Mouse (Mus musculus): ENCODE data around the gene Ankrd53. TPM values are rescaled to one million over a fixed set of nuclear protein-coding genes. Genes with fewer than 3 reads are reported as not detected.
A peak's percentile ranks its signal among the peaks of the same experiment; 100 is the strongest.
"Not testable (repeated sequence)": the region's sequence is repeated elsewhere in the genome, so short reads cannot be mapped to it uniquely, and the experiment has no call there.

Ankrd53 gene
- polyA plus RNA-seq, 1 experiment from 2014 or later = not detected

DNA sequence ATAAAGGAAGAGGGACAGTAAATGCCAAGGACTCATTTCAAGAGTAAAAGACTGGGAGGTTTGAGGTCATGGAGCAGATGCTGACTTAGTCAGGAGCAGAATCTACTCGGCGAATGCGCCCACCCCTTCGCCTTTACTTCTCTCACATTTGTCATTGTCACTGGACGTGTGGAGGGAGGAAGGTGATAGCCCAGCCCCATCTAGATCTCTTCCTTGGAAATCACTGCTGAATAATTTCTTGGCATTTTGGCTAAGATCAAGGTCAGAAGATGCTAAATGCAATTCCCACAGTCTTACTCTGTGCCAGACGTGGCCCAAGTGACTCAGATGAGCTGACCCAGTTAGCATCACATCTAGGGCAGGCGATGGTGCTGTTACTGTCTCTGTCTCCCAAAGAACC, 15.9 kb downstream of the Ankrd53 start:
- Histone ChIP-seq H3K4me2 (ENCODE audit: low read depth, low read length) (no peak overlapping the region), H3K4me1 (ENCODE audit: control insufficient read depth, insufficient read depth, low read length) (peaks cover 10% of the 10 kb centered on the region), H3K9ac (ENCODE audit: low read depth, low read length) (no peak overlapping the region), H3K27me3 (replicated peaks; ENCODE audit: control insufficient read depth, insufficient read depth, low read length) (no peaks in the 10 kb centered on the region), H3K36me3 (ENCODE audit: control insufficient read depth, insufficient read depth, low read length) (no peaks in the 10 kb centered on the region), H3K4me3 (ENCODE audit: low read length) (no peak overlapping the region), H3K9me3 (ENCODE audit: control insufficient read depth, low read length) (no peaks in the 10 kb centered on the region), H3K27ac (ENCODE audit: low read length) (no peak overlapping the region)
- no peak for ATAC-seq
- 82% methylated on average over 7 of the region's 7 CpGs for WGBS

DNA sequence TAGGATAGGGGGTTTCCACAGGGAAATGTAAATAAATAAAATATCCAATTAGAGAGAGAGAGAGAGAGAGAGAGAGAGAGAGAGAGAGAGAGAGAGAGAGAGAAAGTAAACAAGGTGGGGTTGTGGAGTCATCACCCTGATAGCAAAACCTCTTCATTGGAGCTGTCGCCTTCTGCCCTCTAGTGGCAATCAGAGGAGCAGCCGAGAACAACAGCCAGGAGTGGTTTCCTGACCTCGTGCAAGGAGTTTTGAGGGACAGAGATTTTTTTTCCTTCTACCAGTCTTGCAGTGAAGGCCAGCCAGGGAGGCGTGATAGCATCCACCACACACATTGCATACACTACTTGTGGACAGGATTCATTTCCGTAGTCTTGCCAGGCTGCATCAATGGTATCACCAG, 16.6 kb downstream of the Ankrd53 start:
- Histone ChIP-seq H3K4me3 (ENCODE audit: low read length) (no peak overlapping the region), H3K9ac (ENCODE audit: low read depth, low read length) (no peak overlapping the region), H3K4me1 (ENCODE audit: control insufficient read depth, insufficient read depth, low read length) (peaks cover 8% of the 10 kb centered on the region), H3K4me2 (ENCODE audit: low read depth, low read length) (no peak overlapping the region), H3K27me3 (replicated peaks; ENCODE audit: control insufficient read depth, insufficient read depth, low read length) (no peaks in the 10 kb centered on the region), H3K27ac (ENCODE audit: low read length) (no peak overlapping the region), H3K9me3 (ENCODE audit: control insufficient read depth, low read length) (no peaks in the 10 kb centered on the region), H3K36me3 (ENCODE audit: control insufficient read depth, insufficient read depth, low read length) (no peaks in the 10 kb centered on the region)
- 11% methylated on average over 5 of the region's 5 CpGs for WGBS
- ATAC-seq = no peak

DNA sequence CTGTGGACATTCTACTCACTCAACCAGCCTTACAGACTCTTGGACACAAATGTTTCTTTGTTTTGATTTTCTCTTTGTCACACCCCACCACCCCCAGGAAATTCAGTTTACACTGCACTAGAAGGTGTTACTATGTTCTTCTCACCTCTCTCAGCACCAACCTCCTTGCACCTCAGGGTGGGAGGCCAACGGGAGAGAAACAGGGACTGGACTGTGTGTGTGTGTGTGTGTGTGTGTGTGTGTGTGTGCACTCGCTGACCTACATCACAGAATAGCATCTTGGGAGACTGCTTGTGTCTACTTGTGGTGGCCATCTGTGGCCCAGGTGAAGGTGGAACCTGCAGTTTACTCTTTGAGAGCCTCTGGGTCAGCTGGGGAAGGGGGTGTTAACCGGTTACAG, 24.0 kb downstream of the Ankrd53 start:
- Histone ChIP-seq H3K9ac (ENCODE audit: low read depth, low read length) (no peak overlapping the region), H3K36me3 (ENCODE audit: control insufficient read depth, insufficient read depth, low read length) (no peaks in the 10 kb centered on the region), H3K4me3 (ENCODE audit: low read length) (no peak overlapping the region), H3K4me2 (ENCODE audit: low read depth, low read length) (no peak overlapping the region), H3K27me3 (replicated peaks; ENCODE audit: control insufficient read depth, insufficient read depth, low read length) (no peaks in the 10 kb centered on the region), H3K4me1 (ENCODE audit: control insufficient read depth, insufficient read depth, low read length) (no peaks in the 10 kb centered on the region), H3K27ac (ENCODE audit: low read length) (no peak overlapping the region), H3K9me3 (ENCODE audit: control insufficient read depth, low read length) (no peaks in the 10 kb centered on the region)
- no peak for ATAC-seq
- WGBS = 69% methylated on average over 3 of the region's 3 CpGs

DNA sequence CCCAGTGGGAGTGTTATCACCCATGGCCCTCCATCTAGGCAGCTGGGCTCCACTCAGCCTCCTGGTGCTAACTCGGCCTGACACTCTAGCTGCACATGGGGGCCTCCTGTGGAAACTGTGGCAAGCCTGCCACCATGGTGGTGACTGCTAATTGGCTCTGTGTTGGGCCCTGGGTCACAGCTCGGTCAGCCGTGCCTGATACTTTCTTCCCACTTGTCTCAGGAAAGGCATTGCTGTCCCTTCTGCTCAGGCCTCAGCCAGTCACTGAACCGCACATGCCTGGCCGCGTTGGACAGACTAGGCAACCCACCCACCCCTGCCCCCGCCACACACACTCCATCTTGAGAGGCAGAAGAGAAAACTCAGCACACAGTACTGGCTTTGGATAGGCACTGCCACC, 26.1 kb downstream of the Ankrd53 start:
- Histone ChIP-seq H3K36me3 (ENCODE audit: control insufficient read depth, insufficient read depth, low read length) (no peaks in the 10 kb centered on the region), H3K4me3 (ENCODE audit: low read length) (no peak overlapping the region), H3K27me3 (replicated peaks; ENCODE audit: control insufficient read depth, insufficient read depth, low read length) (no peaks in the 10 kb centered on the region), H3K9me3 (ENCODE audit: control insufficient read depth, low read length) (no peaks in the 10 kb centered on the region), H3K27ac (ENCODE audit: low read length) (no peak overlapping the region), H3K4me1 (ENCODE audit: control insufficient read depth, insufficient read depth, low read length) (no peaks in the 10 kb centered on the region), H3K9ac (ENCODE audit: low read depth, low read length) (no peak overlapping the region), H3K4me2 (ENCODE audit: low read depth, low read length) (no peak overlapping the region)
- WGBS = 72% methylated on average over 7 of the region's 7 CpGs
- no peak for ATAC-seq

DNA sequence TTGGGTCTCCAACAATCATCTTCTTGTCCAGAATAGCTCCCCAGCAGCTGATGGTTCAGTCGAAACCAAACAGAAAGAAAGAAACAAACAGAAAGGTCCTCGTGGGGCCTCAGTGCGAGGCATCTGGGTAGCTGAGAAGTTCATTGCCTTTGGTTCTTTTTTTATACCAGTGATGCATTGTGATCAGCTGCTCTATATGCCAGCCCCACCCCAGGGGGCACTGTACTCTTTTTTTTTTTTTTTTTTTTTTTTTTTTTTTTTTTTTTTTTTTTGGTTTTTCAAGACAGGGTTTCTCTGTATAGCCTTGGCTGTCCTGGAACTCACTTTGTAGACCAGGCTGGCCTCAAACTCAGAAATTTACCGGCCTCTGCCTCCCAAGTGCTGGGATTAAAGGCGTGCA, 28.1 kb downstream of the Ankrd53 start:
- not testable (repeated sequence) for H3K27ac ChIP-seq (ENCODE audit: low read length); H3K4me2 ChIP-seq (ENCODE audit: low read depth, low read length); H3K4me1 ChIP-seq (ENCODE audit: control insufficient read depth, insufficient read depth, low read length); ATAC-seq; H3K4me3 ChIP-seq (ENCODE audit: low read length); H3K27me3 ChIP-seq (replicated peaks; ENCODE audit: control insufficient read depth, insufficient read depth, low read length); H3K9ac ChIP-seq (ENCODE audit: low read depth, low read length); H3K36me3 ChIP-seq (ENCODE audit: control insufficient read depth, insufficient read depth, low read length); H3K9me3 ChIP-seq (ENCODE audit: control insufficient read depth, low read length)
- WGBS = 80% methylated on average over 5 of the region's 5 CpGs

DNA sequence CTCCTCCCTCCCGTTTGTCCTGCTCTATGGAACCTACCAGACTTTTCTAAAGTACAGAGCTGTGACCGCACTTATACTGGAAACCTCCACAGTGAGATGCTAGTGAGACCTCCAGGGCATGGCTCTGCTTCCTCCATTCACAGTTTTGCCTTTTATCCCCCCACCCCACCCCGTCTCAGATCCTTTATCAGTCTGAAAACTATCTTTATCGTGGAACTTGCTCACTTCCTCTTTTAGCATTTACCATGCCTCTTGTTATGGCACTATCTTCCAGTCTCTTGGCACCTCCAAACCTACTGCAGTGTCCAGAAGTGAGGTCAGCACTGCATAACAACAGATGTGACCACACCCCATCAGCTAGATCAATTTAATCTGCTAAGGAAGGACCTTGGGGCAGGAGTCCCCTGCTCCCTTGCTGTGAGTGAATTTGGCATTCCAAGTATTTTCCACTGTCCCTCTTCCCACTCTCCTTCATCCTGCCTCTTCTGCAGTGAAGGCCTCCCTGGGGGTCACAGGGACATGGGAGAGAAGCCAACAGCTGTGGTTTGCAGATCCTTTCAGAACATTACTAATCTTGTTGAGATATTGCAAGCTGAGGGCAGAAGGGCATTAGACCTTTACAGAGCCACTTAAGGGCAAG, 28.9 kb downstream of the Ankrd53 start:
- Histone ChIP-seq H3K9ac (ENCODE audit: low read depth, low read length) (no peak overlapping the region), H3K36me3 (ENCODE audit: control insufficient read depth, insufficient read depth, low read length) (no peaks in the 10 kb centered on the region), H3K4me2 (ENCODE audit: low read depth, low read length) (no peak overlapping the region), H3K4me1 (ENCODE audit: control insufficient read depth, insufficient read depth, low read length) (peaks cover 3% of the 10 kb centered on the region; the same call in 1 of the 2 replicates), H3K9me3 (ENCODE audit: control insufficient read depth, low read length) (no peaks in the 10 kb centered on the region), H3K27me3 (replicated peaks; ENCODE audit: control insufficient read depth, insufficient read depth, low read length) (no peaks in the 10 kb centered on the region), H3K27ac (ENCODE audit: low read length) (no peak overlapping the region), H3K4me3 (ENCODE audit: low read length) (no peak overlapping the region)
- no peak for ATAC-seq
- 74% methylated on average over 4 of the region's 4 CpGs for WGBS

DNA sequence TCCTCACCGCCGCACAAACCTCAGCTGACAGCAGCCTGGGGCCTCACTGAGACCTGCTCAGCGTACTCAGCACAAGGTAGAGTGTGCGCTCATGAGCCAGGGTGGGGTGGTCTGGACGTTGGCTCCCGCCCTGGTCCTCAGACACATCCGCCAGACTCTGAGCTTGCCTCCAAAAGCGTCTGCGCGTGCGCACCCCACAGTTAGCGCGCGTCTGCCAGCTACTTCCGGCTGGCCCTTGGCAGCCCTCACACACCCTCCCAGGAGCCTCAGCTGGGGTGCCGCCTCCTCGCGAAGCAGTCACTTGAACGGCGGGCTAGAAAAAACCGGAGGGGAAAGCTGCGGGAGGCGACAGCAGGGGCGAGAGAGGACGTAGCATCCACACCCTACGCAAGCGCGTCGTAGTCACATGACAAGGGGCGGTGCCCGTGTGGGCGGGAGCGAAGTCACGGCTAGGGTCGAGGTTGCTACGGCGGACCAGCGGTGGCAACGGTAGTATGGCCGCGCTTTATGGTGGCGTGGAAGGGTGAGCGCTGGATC, 32.4 kb downstream of the Ankrd53 start, which contains the start of gene Nagk:
Gene Nagk, plus strand, starts transcription at position 223 of the 537 bp plus-strand sequence.
- Histone ChIP-seq H3K4me3 (ENCODE audit: low read length) (peak within 1 kb of the TSS; percentile 77), H3K4me2 (ENCODE audit: low read depth, low read length) (peak within 1 kb of the TSS; percentile 89), H3K27me3 (replicated peaks; ENCODE audit: control insufficient read depth, insufficient read depth, low read length) (no peaks in the 10 kb centered on the region), H3K9ac (ENCODE audit: low read depth, low read length) (peak within 1 kb of the TSS; percentile 86), H3K36me3 (ENCODE audit: control insufficient read depth, insufficient read depth, low read length) (no peaks in the 10 kb centered on the region), H3K9me3 (ENCODE audit: control insufficient read depth, low read length) (no peaks in the 10 kb centered on the region), H3K4me1 (ENCODE audit: control insufficient read depth, insufficient read depth, low read length) (peaks cover 7% of the 10 kb centered on the region; the same call in 1 of the 2 replicates), H3K27ac (ENCODE audit: low read length) (peak within 1 kb of the TSS; percentile 98)
- ATAC-seq = peak; percentile 94
- WGBS = under 1% methylated on average over 43 of the region's 43 CpGs

DNA sequence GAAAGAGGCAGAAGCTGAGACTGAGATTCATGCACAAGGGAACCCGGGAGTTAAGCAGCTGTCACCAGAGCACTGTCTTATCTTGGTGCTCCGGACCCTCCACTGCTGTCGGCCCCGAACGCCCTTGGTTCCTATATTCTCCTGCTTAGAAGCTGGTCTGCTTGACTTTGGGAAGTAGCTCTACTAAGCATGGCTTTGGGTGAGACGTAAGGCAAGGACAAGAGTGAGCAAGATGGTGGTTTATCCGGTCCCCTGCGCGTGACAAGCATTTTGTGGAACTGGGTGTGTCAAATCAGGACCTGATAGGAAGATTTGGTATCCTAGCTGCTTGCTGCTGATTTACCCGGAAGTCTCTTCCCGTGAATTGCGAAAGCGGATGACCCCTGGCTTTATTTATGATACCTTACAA, 33.1 kb downstream of the Ankrd53 start:
- 3% methylated on average over 13 of the region's 13 CpGs for WGBS
- H3K4me2 ChIP-seq (ENCODE audit: low read depth, low read length) = peak overlapping the region; percentile 89
- peak overlapping the region; percentile 77 for H3K4me3 ChIP-seq (ENCODE audit: low read length)
- no peaks in the 10 kb centered on the region for H3K9me3 ChIP-seq (ENCODE audit: control insufficient read depth, low read length)
- no peaks in the 10 kb centered on the region for H3K36me3 ChIP-seq (ENCODE audit: control insufficient read depth, insufficient read depth, low read length)
- H3K27me3 ChIP-seq (replicated peaks; ENCODE audit: control insufficient read depth, insufficient read depth, low read length) = no peaks in the 10 kb centered on the region
- H3K27ac ChIP-seq (ENCODE audit: low read length) = peak overlapping the region; percentile 98
- ATAC-seq = peak; percentile 55
- peak overlapping the region; percentile 86 for H3K9ac ChIP-seq (ENCODE audit: low read depth, low read length)
- peaks cover 7% of the 10 kb centered on the region; the same call in 1 of the 2 replicates for H3K4me1 ChIP-seq (ENCODE audit: control insufficient read depth, insufficient read depth, low read length)

DNA sequence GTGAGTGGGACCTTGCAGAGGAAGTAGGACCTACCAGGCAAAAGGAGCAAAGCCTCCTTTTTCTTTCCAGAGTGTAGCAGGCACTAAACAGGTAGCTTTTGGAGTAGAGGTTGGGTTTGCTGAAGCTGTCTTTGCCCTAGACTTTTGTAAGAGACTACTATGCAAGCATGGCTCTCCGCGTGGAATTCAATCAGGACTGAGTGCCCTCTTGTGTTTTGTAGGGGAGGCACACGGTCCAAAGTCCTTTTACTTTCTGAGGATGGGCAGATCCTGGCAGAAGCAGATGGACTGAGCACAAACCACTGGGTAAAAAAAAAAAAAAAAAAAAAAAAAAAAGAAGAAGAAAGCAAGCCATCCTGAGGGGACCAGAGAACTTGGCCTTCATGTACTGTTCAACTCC, 34.2 kb downstream of the Ankrd53 start:
- no peak overlapping the region for H3K4me3 ChIP-seq (ENCODE audit: low read length)
- H3K4me1 ChIP-seq (ENCODE audit: control insufficient read depth, insufficient read depth, low read length) = peaks cover 7% of the 10 kb centered on the region; the same call in 1 of the 2 replicates
- H3K27me3 ChIP-seq (replicated peaks; ENCODE audit: control insufficient read depth, insufficient read depth, low read length) = no peaks in the 10 kb centered on the region
- ATAC-seq = no peak
- H3K36me3 ChIP-seq (ENCODE audit: control insufficient read depth, insufficient read depth, low read length) = no peaks in the 10 kb centered on the region
- H3K9ac ChIP-seq (ENCODE audit: low read depth, low read length) = no peak overlapping the region
- peak overlapping the region; percentile 98 for H3K27ac ChIP-seq (ENCODE audit: low read length)
- H3K4me2 ChIP-seq (ENCODE audit: low read depth, low read length) = peak overlapping the region; percentile 89
- WGBS = 39% methylated on average over 3 of the region's 3 CpGs
- no peaks in the 10 kb centered on the region for H3K9me3 ChIP-seq (ENCODE audit: control insufficient read depth, low read length)

Measured in intestine, embryonic 16.5 days (tissue).